Mouse (Mus musculus): Measurements from ENCODE around the gene Gm37240. TPM values are rescaled to one million over a fixed set of nuclear protein-coding genes. Genes with fewer than 3 reads are reported as not detected.

The Gm37240 gene
- total RNA-seq, 1 experiment = 1.2 TPM

DNA sequence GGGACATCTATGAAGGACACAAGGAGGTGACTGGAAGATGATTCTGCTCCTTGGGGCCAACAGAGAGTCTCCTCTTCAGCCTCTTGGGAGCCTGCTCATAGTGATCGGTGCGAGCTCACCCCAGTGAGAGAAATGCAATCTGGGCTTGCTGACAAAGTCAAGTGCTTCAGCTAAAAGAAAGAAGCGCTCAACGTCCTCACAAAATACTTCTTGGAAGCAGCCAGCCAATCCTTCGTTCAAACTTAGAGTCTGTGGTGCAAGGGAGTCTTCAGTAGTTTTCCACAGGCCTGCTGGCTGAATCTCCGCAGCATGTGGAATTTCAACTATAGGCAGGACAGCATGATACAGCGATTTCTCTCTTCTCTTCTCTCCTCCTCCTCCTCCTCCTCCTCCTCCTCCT lies 680.8 kb downstream of the Gm37240 start:
- TF ChIP-seq HCFC1 (IDR thresholded peaks at IDR 0.05; ENCODE audit: borderline replicate concordance, insufficient read depth, low read length) (no peak), MAFK (IDR thresholded peaks at IDR 0.05; ENCODE audit: insufficient read depth, low read depth, low read length) (no peak), ZNF384 (IDR thresholded peaks at IDR 0.05; ENCODE audit: low read depth, low read length) (no peak), CHD2 (IDR thresholded peaks at IDR 0.05; ENCODE audit: low read depth, low read length) (no peak), ZC3H11A (IDR thresholded peaks at IDR 0.05; ENCODE audit: borderline replicate concordance, low read depth, low read length) (no peak)
- Histone ChIP-seq H3K27ac (ENCODE audit: insufficient read depth, low read depth, low read length, poor library complexity, severe bottlenecking) (no peak overlapping the region), H3K36me3 (ENCODE audit: control insufficient read depth, insufficient read depth, low read length, poor library complexity, severe bottlenecking) (no peaks in the 10 kb centered on the region), H3K9ac (ENCODE audit: insufficient read depth, low read depth, low read length, poor library complexity, severe bottlenecking) (no peak overlapping the region), H3K9me3 (ENCODE audit: control insufficient read depth, insufficient read depth, low read depth, low read length) (no peaks in the 10 kb centered on the region), H3K4me1 (ENCODE audit: control insufficient read depth in 2 of 2, insufficient read depth in 2 of 2, low read length in 2 of 2, poor library complexity in 1 of 2) (no peaks in the 10 kb centered on the region; a peak in 1 of 4 replicates), H3K4me3 (ENCODE audit: insufficient read depth in 1 of 2, low read depth in 1 of 2, low read length in 2 of 2, poor library complexity in 1 of 2, severe bottlenecking in 1 of 2) (no peak overlapping the region)
- in situ Hi-C loops (cut with MboI; ENCODE audit: low sequenced_read_pairs in 2 of 2, unreplicated experiment in 2 of 2) = no loop called here
- no peak for DNase-seq (ENCODE audit: low read depth, low spot score)

DNA sequence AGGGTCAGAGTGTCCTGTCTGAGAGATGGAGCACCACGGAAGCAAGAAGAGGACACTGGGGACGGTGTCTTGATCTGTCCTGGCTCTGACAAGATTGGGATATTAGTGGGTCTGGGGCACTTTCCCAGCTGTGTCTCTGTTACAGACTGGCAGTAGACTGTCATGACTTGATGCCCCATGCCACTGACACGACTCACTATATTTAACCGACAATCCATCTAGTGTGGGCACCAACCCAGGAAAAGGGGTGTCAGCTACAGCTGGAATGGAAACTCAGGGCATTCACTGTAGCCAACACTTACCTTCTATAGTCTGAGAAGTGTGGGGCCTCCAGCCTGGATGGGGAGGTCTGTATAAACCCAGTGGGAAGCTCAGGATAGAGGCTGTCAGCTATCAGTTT lies 681.4 kb downstream of the Gm37240 start:
- TF ChIP-seq HCFC1 (IDR thresholded peaks at IDR 0.05; ENCODE audit: borderline replicate concordance, insufficient read depth, low read length) = no peak
- no peak for TF ChIP-seq CHD2 (IDR thresholded peaks at IDR 0.05; ENCODE audit: low read depth, low read length)
- TF ChIP-seq ZC3H11A (IDR thresholded peaks at IDR 0.05; ENCODE audit: borderline replicate concordance, low read depth, low read length) = no peak
- no peak for TF ChIP-seq MAFK (IDR thresholded peaks at IDR 0.05; ENCODE audit: insufficient read depth, low read depth, low read length)
- no peak for TF ChIP-seq ZNF384 (IDR thresholded peaks at IDR 0.05; ENCODE audit: low read depth, low read length)
- H3K9me3 ChIP-seq (ENCODE audit: control insufficient read depth, insufficient read depth, low read depth, low read length) = no peaks in the 10 kb centered on the region
- no peak overlapping the region for H3K9ac ChIP-seq (ENCODE audit: insufficient read depth, low read depth, low read length, poor library complexity, severe bottlenecking)
- no peaks in the 10 kb centered on the region for H3K36me3 ChIP-seq (ENCODE audit: control insufficient read depth, insufficient read depth, low read length, poor library complexity, severe bottlenecking)
- no peaks in the 10 kb centered on the region; a peak in 1 of 4 replicates for H3K4me1 ChIP-seq (ENCODE audit: control insufficient read depth in 2 of 2, insufficient read depth in 2 of 2, low read length in 2 of 2, poor library complexity in 1 of 2)
- no peak overlapping the region for H3K4me3 ChIP-seq (ENCODE audit: insufficient read depth in 1 of 2, low read depth in 1 of 2, low read length in 2 of 2, poor library complexity in 1 of 2, severe bottlenecking in 1 of 2)
- H3K27ac ChIP-seq (ENCODE audit: insufficient read depth, low read depth, low read length, poor library complexity, severe bottlenecking) = no peak overlapping the region
- DNase-seq (ENCODE audit: low read depth, low spot score) = no peak
- in situ Hi-C loops (cut with MboI; ENCODE audit: low sequenced_read_pairs in 2 of 2, unreplicated experiment in 2 of 2) = no loop called here

DNA sequence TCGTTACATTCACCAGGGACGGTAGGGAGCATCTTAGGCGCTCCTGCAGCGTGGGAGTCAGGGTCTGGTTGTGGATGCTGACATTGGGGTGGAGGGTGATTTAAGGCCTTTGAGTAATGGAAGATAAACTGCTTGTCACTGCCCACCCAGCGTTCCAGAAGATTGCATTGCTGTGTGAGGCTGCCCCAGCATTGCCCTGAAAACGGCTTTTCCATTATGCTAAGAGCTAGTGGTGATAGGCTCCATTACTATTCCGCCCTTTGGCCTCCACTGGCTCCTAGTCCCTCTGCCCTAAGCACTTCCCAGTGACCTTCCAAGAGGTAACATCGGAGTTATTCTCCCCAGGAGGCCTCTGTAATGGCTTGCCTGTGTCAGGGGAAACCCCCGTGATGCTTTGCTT lies 683.7 kb downstream of the Gm37240 start:
- Histone ChIP-seq H3K4me1 (ENCODE audit: control insufficient read depth in 2 of 2, insufficient read depth in 2 of 2, low read length in 2 of 2, poor library complexity in 1 of 2) (no peaks in the 10 kb centered on the region; a peak in 1 of 4 replicates), H3K4me3 (ENCODE audit: insufficient read depth in 1 of 2, low read depth in 1 of 2, low read length in 2 of 2, poor library complexity in 1 of 2, severe bottlenecking in 1 of 2) (no peak overlapping the region), H3K27ac (ENCODE audit: insufficient read depth, low read depth, low read length, poor library complexity, severe bottlenecking) (no peak overlapping the region), H3K36me3 (ENCODE audit: control insufficient read depth, insufficient read depth, low read length, poor library complexity, severe bottlenecking) (no peaks in the 10 kb centered on the region), H3K9ac (ENCODE audit: insufficient read depth, low read depth, low read length, poor library complexity, severe bottlenecking) (no peak overlapping the region), H3K9me3 (ENCODE audit: control insufficient read depth, insufficient read depth, low read depth, low read length) (no peaks in the 10 kb centered on the region)
- in situ Hi-C loops (cut with MboI; ENCODE audit: low sequenced_read_pairs in 2 of 2, unreplicated experiment in 2 of 2) = no loop called here
- DNase-seq (ENCODE audit: low read depth, low spot score) = no peak
- no peak for TF ChIP-seq HCFC1 (IDR thresholded peaks at IDR 0.05; ENCODE audit: borderline replicate concordance, insufficient read depth, low read length)
- no peak for TF ChIP-seq CHD2 (IDR thresholded peaks at IDR 0.05; ENCODE audit: low read depth, low read length)
- no peak for TF ChIP-seq MAFK (IDR thresholded peaks at IDR 0.05; ENCODE audit: insufficient read depth, low read depth, low read length)
- TF ChIP-seq ZC3H11A (IDR thresholded peaks at IDR 0.05; ENCODE audit: borderline replicate concordance, low read depth, low read length) = no peak
- TF ChIP-seq ZNF384 (IDR thresholded peaks at IDR 0.05; ENCODE audit: low read depth, low read length) = no peak

DNA sequence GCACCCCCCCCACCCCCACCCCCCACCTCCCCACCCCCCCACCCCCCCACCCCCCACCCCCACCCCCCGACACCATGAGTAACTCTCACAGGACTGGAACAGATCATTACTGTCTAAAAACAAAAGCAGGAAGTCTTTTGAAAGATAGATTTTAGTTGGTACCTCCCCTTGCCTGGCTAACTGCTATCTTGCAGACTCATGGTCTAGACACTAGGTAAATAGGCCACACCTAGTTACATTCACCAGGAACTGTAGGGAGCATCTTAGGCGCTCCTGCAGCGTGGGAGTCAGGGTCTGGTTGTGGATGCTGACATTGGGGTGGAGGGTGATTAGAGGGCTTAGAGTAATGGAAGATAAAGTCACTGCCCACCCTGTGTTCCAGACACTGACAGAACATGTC lies 684.6 kb downstream of the Gm37240 start:
- TF ChIP-seq ZNF384 (IDR thresholded peaks at IDR 0.05; ENCODE audit: low read depth, low read length) = no peak
- TF ChIP-seq CHD2 (IDR thresholded peaks at IDR 0.05; ENCODE audit: low read depth, low read length) = no peak
- TF ChIP-seq HCFC1 (IDR thresholded peaks at IDR 0.05; ENCODE audit: borderline replicate concordance, insufficient read depth, low read length) = no peak
- TF ChIP-seq ZC3H11A (IDR thresholded peaks at IDR 0.05; ENCODE audit: borderline replicate concordance, low read depth, low read length) = no peak
- TF ChIP-seq MAFK (IDR thresholded peaks at IDR 0.05; ENCODE audit: insufficient read depth, low read depth, low read length) = no peak
- Histone ChIP-seq H3K4me3 (ENCODE audit: insufficient read depth in 1 of 2, low read depth in 1 of 2, low read length in 2 of 2, poor library complexity in 1 of 2, severe bottlenecking in 1 of 2) (no peak overlapping the region), H3K36me3 (ENCODE audit: control insufficient read depth, insufficient read depth, low read length, poor library complexity, severe bottlenecking) (no peaks in the 10 kb centered on the region), H3K4me1 (ENCODE audit: control insufficient read depth in 2 of 2, insufficient read depth in 2 of 2, low read length in 2 of 2, poor library complexity in 1 of 2) (no peaks in the 10 kb centered on the region; a peak in 1 of 4 replicates), H3K9me3 (ENCODE audit: control insufficient read depth, insufficient read depth, low read depth, low read length) (no peaks in the 10 kb centered on the region), H3K9ac (ENCODE audit: insufficient read depth, low read depth, low read length, poor library complexity, severe bottlenecking) (no peak overlapping the region), H3K27ac (ENCODE audit: insufficient read depth, low read depth, low read length, poor library complexity, severe bottlenecking) (no peak overlapping the region)
- DNase-seq (ENCODE audit: low read depth, low spot score) = no peak
- in situ Hi-C loops (cut with MboI; ENCODE audit: low sequenced_read_pairs in 2 of 2, unreplicated experiment in 2 of 2) = no loop called here

DNA sequence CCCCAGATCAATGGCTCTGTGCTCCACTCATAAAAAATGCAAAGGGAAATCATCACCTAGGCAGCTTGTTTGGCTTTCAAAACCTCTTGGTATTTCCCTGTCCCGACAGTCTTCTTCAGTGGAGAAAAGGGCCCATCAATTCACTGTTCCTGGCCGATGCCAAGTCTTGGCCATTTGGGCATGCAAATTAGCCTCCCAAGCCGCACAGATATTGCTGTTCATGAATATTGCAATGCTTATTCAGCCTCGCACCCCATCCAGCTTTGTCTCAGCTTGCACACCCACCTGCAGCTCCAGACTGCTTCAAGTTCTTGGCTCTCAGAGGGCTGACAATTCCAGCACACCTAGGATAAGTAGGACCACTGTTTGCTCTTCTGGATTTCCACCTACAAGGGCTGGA lies 685.5 kb downstream of the Gm37240 start:
- H3K27ac ChIP-seq (ENCODE audit: insufficient read depth, low read depth, low read length, poor library complexity, severe bottlenecking) = no peak overlapping the region
- no peak for DNase-seq (ENCODE audit: low read depth, low spot score)
- no peaks in the 10 kb centered on the region; a peak in 1 of 4 replicates for H3K4me1 ChIP-seq (ENCODE audit: control insufficient read depth in 2 of 2, insufficient read depth in 2 of 2, low read length in 2 of 2, poor library complexity in 1 of 2)
- no peaks in the 10 kb centered on the region for H3K9me3 ChIP-seq (ENCODE audit: control insufficient read depth, insufficient read depth, low read depth, low read length)
- no peak overlapping the region for H3K4me3 ChIP-seq (ENCODE audit: insufficient read depth in 1 of 2, low read depth in 1 of 2, low read length in 2 of 2, poor library complexity in 1 of 2, severe bottlenecking in 1 of 2)
- no peak overlapping the region for H3K9ac ChIP-seq (ENCODE audit: insufficient read depth, low read depth, low read length, poor library complexity, severe bottlenecking)
- no peaks in the 10 kb centered on the region for H3K36me3 ChIP-seq (ENCODE audit: control insufficient read depth, insufficient read depth, low read length, poor library complexity, severe bottlenecking)
- no peak for TF ChIP-seq ZNF384 (IDR thresholded peaks at IDR 0.05; ENCODE audit: low read depth, low read length)
- no peak for TF ChIP-seq HCFC1 (IDR thresholded peaks at IDR 0.05; ENCODE audit: borderline replicate concordance, insufficient read depth, low read length)
- no peak for TF ChIP-seq CHD2 (IDR thresholded peaks at IDR 0.05; ENCODE audit: low read depth, low read length)
- TF ChIP-seq MAFK (IDR thresholded peaks at IDR 0.05; ENCODE audit: insufficient read depth, low read depth, low read length) = no peak
- no peak for TF ChIP-seq ZC3H11A (IDR thresholded peaks at IDR 0.05; ENCODE audit: borderline replicate concordance, low read depth, low read length)
- in situ Hi-C loops (cut with MboI; ENCODE audit: low sequenced_read_pairs in 2 of 2, unreplicated experiment in 2 of 2) = no loop called here

All from ES-E14 (cell line).